Mouse (Mus musculus) hindbrain, embryonic 12.5 days (tissue): ENCODE measurements around the gene Eefsec. TPM values are rescaled to one million over a fixed set of nuclear protein-coding genes. Genes with fewer than 3 reads are reported as not detected.

Source experiments
- ATAC-seq: fragments of 200-750 bp; cut with Nextera tagmentation; 2 replicates; pipeline ENCODE4 v1.8.0; 2017; ENCODE audit warnings: moderate TSS enrichment; ENCODE audit not compliant: low FRiP score
- H3K27ac ChIP-seq: fragments of 300-500 bp; sonication (generic); 2 replicates; pipeline ENCODE4 v1.5.1; 2016; ENCODE audit warnings: mild to moderate bottlenecking
- H3K27me3 ChIP-seq: fragments of 300-500 bp; sonication (generic); 2 replicates; pipeline ENCODE4 v1.6.1; 2016; ENCODE audit warnings: mild to moderate bottlenecking
- H3K36me3 ChIP-seq: fragments of 300-500 bp; sonication (generic); 2 replicates; pipeline ENCODE4 v1.6.1; 2016; ENCODE audit warnings: mild to moderate bottlenecking
- H3K4me1 ChIP-seq: fragments of 300-500 bp; sonication (generic); 2 replicates; pipeline ENCODE4 v1.6.1; 2016
- H3K4me2 ChIP-seq: fragments of 300-500 bp; sonication (generic); replicated peaks from 2 replicates; pipeline ENCODE4 v1.6.1; 2016; ENCODE audit warnings: mild to moderate bottlenecking
- H3K4me3 ChIP-seq: fragments of 300-500 bp; sonication (generic); 2 replicates; pipeline ENCODE4 v1.5.1; 2016; ENCODE audit warnings: mild to moderate bottlenecking
- H3K9ac ChIP-seq: fragments of 300-500 bp; sonication (generic); 2 replicates; pipeline ENCODE4 v1.6.1; 2016; ENCODE audit warnings: mild to moderate bottlenecking, moderate library complexity
- H3K9me3 ChIP-seq: fragments of 300-500 bp; sonication (generic); replicated peaks from 2 replicates; pipeline ENCODE4 v1.6.1; 2016; ENCODE audit warnings: mild to moderate bottlenecking
- WGBS: fragments of 180-500 bp; shearing (Covaris S2); methylation state at CpG from one replicate; pipeline ENCODE4 v1.1.7; 2016; 5-methylcytosine and 5-hydroxymethylcytosine counted together
- polyA plus RNA-seq: library from polyadenylated mRNA; unstranded; fragments of >200 nt; fragmentation: Nextera tagmentation; extraction: Ambion mirVana; gene quantifications from 2 replicates; pipeline ENCODE4 v1.2.1, GENCODE M21; 2016

Gene Eefsec
- polyA plus RNA-seq, 1 experiment from 2014 or later: 28.8 TPM

- WGBS: 68% methylated on average over 2 of the region's 2 CpGs
Measured at GRCm38 (mm10) chr6:88454545-88454944, 8.2 kb upstream of the Eefsec start.

GRCm38 (mm10) chr6:88447454-88447853, 1.1 kb upstream of the Eefsec start:
- H3K4me1 ChIP-seq: peaks cover 18% of the 10 kb centered on the region
- WGBS: 13% methylated on average over 4 of the region's 4 CpGs
- no peak for ATAC-seq
- H3K27me3 ChIP-seq: peaks cover 9% of the 10 kb centered on the region
- H3K4me2 ChIP-seq: no peak overlapping the region
- no peaks in the 10 kb centered on the region for H3K9me3 ChIP-seq
- H3K36me3 ChIP-seq: no peaks in the 10 kb centered on the region
- no peak overlapping the region for H3K9ac ChIP-seq
- H3K4me3 ChIP-seq: no peak overlapping the region
- no peak overlapping the region for H3K27ac ChIP-seq

More at GRCm38 (mm10) chr6:88454545-88454944, 8.2 kb upstream of the Eefsec start:
- H3K36me3 ChIP-seq: no peaks in the 10 kb centered on the region
- no peaks in the 10 kb centered on the region for H3K9me3 ChIP-seq
- H3K4me2 ChIP-seq: no peak overlapping the region
- H3K27ac ChIP-seq: no peak overlapping the region
- peaks cover 9% of the 10 kb centered on the region for H3K27me3 ChIP-seq
- H3K9ac ChIP-seq: no peak overlapping the region
- no peak for ATAC-seq
- no peak overlapping the region for H3K4me3 ChIP-seq
- no peaks in the 10 kb centered on the region for H3K4me1 ChIP-seq

- Histone ChIP-seq H3K9ac (peak overlapping the region; percentile 91), H3K36me3 (no peaks in the 10 kb centered on the region), H3K9me3 (no peaks in the 10 kb centered on the region), H3K27me3 (no peaks in the 10 kb centered on the region), H3K27ac (no peak overlapping the region; the same call in 1 of the 2 replicates), H3K4me3 (peak overlapping the region; percentile 87), H3K4me1 (peaks cover 18% of the 10 kb centered on the region), H3K4me2 (peak overlapping the region; percentile 90)
- WGBS: 18% methylated on average over 5 of the region's 5 CpGs
- no peak for ATAC-seq
Measured at GRCm38 (mm10) chr6:88445661-88446060, 678 bp downstream of the Eefsec start.

- no peak overlapping the region for H3K27ac ChIP-seq
- 83% methylated on average over 7 of the region's 7 CpGs for WGBS
- ATAC-seq: no peak
- H3K9me3 ChIP-seq: no peaks in the 10 kb centered on the region
- no peaks in the 10 kb centered on the region for H3K36me3 ChIP-seq
- H3K27me3 ChIP-seq: no peaks in the 10 kb centered on the region
- no peak overlapping the region for H3K4me3 ChIP-seq
- H3K4me1 ChIP-seq: peaks cover 18% of the 10 kb centered on the region
- H3K4me2 ChIP-seq: no peak overlapping the region
- no peak overlapping the region for H3K9ac ChIP-seq
Measured at GRCm38 (mm10) chr6:88444076-88444750, 2.1 kb downstream of the Eefsec start.

- Histone ChIP-seq H3K27ac (no peak overlapping the region), H3K4me2 (no peak overlapping the region), H3K9me3 (no peaks in the 10 kb centered on the region), H3K4me3 (no peak overlapping the region), H3K9ac (no peak overlapping the region), H3K36me3 (no peaks in the 10 kb centered on the region), H3K27me3 (no peaks in the 10 kb centered on the region), H3K4me1 (peaks cover 18% of the 10 kb centered on the region)
- ATAC-seq: no peak
- WGBS: 77% methylated on average over 3 of the region's 3 CpGs
Measured at GRCm38 (mm10) chr6:88443446-88443845, 2.9 kb downstream of the Eefsec start.

- H3K4me3 ChIP-seq: no peak overlapping the region
- no peaks in the 10 kb centered on the region for H3K36me3 ChIP-seq
- no peaks in the 10 kb centered on the region for H3K27me3 ChIP-seq
- H3K27ac ChIP-seq: no peak overlapping the region
- ATAC-seq: no peak
- H3K4me1 ChIP-seq: peaks cover 18% of the 10 kb centered on the region
- 80% methylated on average over 3 of the region's 3 CpGs for WGBS
- no peaks in the 10 kb centered on the region for H3K9me3 ChIP-seq
- no peak overlapping the region for H3K9ac ChIP-seq
- H3K4me2 ChIP-seq: no peak overlapping the region
Measured at GRCm38 (mm10) chr6:88442551-88442950, 3.8 kb downstream of the Eefsec start.

- no peaks in the 10 kb centered on the region for H3K9me3 ChIP-seq
- no peak overlapping the region for H3K27ac ChIP-seq
- 83% methylated on average over 4 of the region's 4 CpGs for WGBS
- H3K4me3 ChIP-seq: no peak overlapping the region
- no peaks in the 10 kb centered on the region for H3K27me3 ChIP-seq
- H3K36me3 ChIP-seq: 0 out of 2 replicates have a peak, but pooled peaks cover 6% of the 10 kb centered on the region
- no peak overlapping the region for H3K4me2 ChIP-seq
- no peak for ATAC-seq
- no peak overlapping the region for H3K9ac ChIP-seq
- peaks cover 1% of the 10 kb centered on the region for H3K4me1 ChIP-seq
Measured at GRCm38 (mm10) chr6:88439056-88439455, 7.3 kb downstream of the Eefsec start.

GRCm38 (mm10) chr6:88435609-88436008, 10.7 kb downstream of the Eefsec start:
- no peak overlapping the region for H3K4me3 ChIP-seq
- 88% methylated on average over 7 of the region's 7 CpGs for WGBS
- H3K27ac ChIP-seq: no peak overlapping the region
- no peak overlapping the region for H3K4me2 ChIP-seq
- no peaks in the 10 kb centered on the region for H3K27me3 ChIP-seq
- ATAC-seq: no peak
- H3K9ac ChIP-seq: no peak overlapping the region
- H3K4me1 ChIP-seq: peaks cover 9% of the 10 kb centered on the region
- no peaks in the 10 kb centered on the region for H3K9me3 ChIP-seq
- 0 out of 2 replicates have a peak, but pooled peaks cover 6% of the 10 kb centered on the region for H3K36me3 ChIP-seq

GRCm38 (mm10) chr6:88431202-88431601, 15.1 kb downstream of the Eefsec start:
- Histone ChIP-seq H3K4me1 (peaks cover 11% of the 10 kb centered on the region), H3K27ac (no peak overlapping the region), H3K9me3 (no peaks in the 10 kb centered on the region), H3K4me3 (no peak overlapping the region), H3K27me3 (no peaks in the 10 kb centered on the region), H3K36me3 (0 out of 2 replicates have a peak, but pooled peaks cover 6% of the 10 kb centered on the region), H3K4me2 (no peak overlapping the region), H3K9ac (no peak overlapping the region)
- 32% methylated on average over 4 of the region's 4 CpGs for WGBS
- ATAC-seq: no peak

- no peak for ATAC-seq
- peaks cover 16% of the 10 kb centered on the region for H3K4me1 ChIP-seq
- no peaks in the 10 kb centered on the region for H3K27me3 ChIP-seq
- 55% methylated on average over 7 of the region's 7 CpGs for WGBS
- H3K27ac ChIP-seq: no peak overlapping the region
- no peak overlapping the region for H3K4me2 ChIP-seq
- H3K4me3 ChIP-seq: no peak overlapping the region
- H3K9ac ChIP-seq: no peak overlapping the region
- H3K36me3 ChIP-seq: no peaks in the 10 kb centered on the region
- H3K9me3 ChIP-seq: no peaks in the 10 kb centered on the region
Measured at GRCm38 (mm10) chr6:88416130-88416758, 30.1 kb downstream of the Eefsec start.

GRCm38 (mm10) chr6:88412604-88413003, 33.7 kb downstream of the Eefsec start:
- no peak for ATAC-seq
- Histone ChIP-seq H3K27ac (no peak overlapping the region), H3K4me3 (no peak overlapping the region), H3K4me1 (peaks cover 32% of the 10 kb centered on the region), H3K9ac (no peak overlapping the region), H3K36me3 (no peaks in the 10 kb centered on the region), H3K9me3 (no peaks in the 10 kb centered on the region), H3K4me2 (no peak overlapping the region), H3K27me3 (no peaks in the 10 kb centered on the region)
- 64% methylated on average over 2 of the region's 2 CpGs for WGBS

- WGBS: 11% methylated on average over 5 of the region's 5 CpGs
- Histone ChIP-seq H3K4me1 (peaks cover 22% of the 10 kb centered on the region), H3K4me2 (no peak overlapping the region), H3K9me3 (no peaks in the 10 kb centered on the region), H3K9ac (no peak overlapping the region), H3K36me3 (no peaks in the 10 kb centered on the region), H3K27me3 (no peaks in the 10 kb centered on the region), H3K4me3 (no peak overlapping the region), H3K27ac (peak overlapping the region; percentile 50)
- ATAC-seq: peak; percentile 50; the same call in 1 of the 2 replicates
Measured at GRCm38 (mm10) chr6:88409492-88409891, 36.8 kb downstream of the Eefsec start.

GRCm38 (mm10) chr6:88400451-88400850, 45.9 kb downstream of the Eefsec start:
- no peak for ATAC-seq
- Histone ChIP-seq H3K27ac (no peak overlapping the region), H3K4me3 (no peak overlapping the region), H3K27me3 (no peaks in the 10 kb centered on the region), H3K36me3 (no peaks in the 10 kb centered on the region), H3K9me3 (no peaks in the 10 kb centered on the region), H3K4me1 (no peaks in the 10 kb centered on the region), H3K4me2 (no peak overlapping the region), H3K9ac (no peak overlapping the region)
- WGBS: 86% methylated on average over 6 of the region's 6 CpGs
